Mouse (Mus musculus) spleen, adult 2 months (tissue): ENCODE measurements around the gene Wdr59.

ENCODE experiments used
- CTCF ChIP-seq: fragments of 200-500 bp; IDR thresholded peaks from 2 replicates; pipeline ENCODE4 v1.5.1; 2011; ENCODE audit warnings: mild to moderate bottlenecking, inconsistent platforms; ENCODE audit not compliant: insufficient read depth, insufficient read length, insufficient replicate concordance; ENCODE audit errors: extremely low read depth
- POLR2A ChIP-seq: fragments of 200-500 bp; IDR thresholded peaks from 2 replicates; pipeline ENCODE4 v1.6.1; 2011; ENCODE audit warnings: low read depth, low read length, inconsistent platforms

GRCm38 (mm10) chr8:111513446-111513845 lies 8.4 kb downstream of the Wdr59 start:
- TF ChIP-seq POLR2A (no peak), CTCF (no peak)
